Mouse (Mus musculus): ENCODE data around the gene Sh3d21.
"Not testable (repeated sequence)": the region's sequence is repeated elsewhere in the genome, so short reads cannot be mapped to it uniquely, and the experiment has no call there.

GRCm38 (mm10) chr4:126175980-126176379, 12.7 kb upstream of the Sh3d21 start:
- TF ChIP-seq CTCF (IDR thresholded peaks at IDR 0.05); POLR2A (IDR thresholded peaks at IDR 0.05; ENCODE audit: insufficient read depth, low read depth, low read length); EP300 (IDR thresholded peaks at IDR 0.05; ENCODE audit: insufficient read depth, low read depth, low read length): not testable (repeated sequence)

Data from heart, adult 2 months (tissue).